Comparison of ENCODE assay signal across 24 mouse cellular contexts in the genomic region with DNA sequence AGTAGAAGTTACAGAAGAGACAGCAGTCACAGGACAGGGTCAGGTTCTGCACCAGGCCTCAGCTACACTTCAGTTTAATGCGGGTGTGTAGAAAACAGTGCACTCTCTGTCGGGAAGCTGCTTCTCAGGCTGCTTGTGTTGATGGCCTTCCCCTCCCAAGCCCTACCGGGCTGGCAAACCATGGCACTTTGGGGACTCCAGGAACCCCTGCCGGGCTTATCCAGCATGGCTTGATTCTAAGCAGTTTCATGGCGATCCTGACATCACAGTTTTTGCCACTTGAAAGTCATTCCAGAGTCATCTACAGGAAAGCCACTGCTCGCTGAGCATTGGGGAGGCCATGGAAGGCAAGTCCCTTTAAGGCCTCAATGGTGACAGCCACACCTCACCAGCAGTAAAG.
"Had no signal": no experiment of that assay in that cellular context is flagged by ENCODE, and none has a peak within 500 bp of the region (broad histone marks: within the 10 kb centered on the region; RNA-seq: fewer than 3 reads in every experiment).

No protein-coding gene starts in this region.

- H3K27me3 ChIP-seq: hindbrain, embryonic 13.5 days; intestine, embryonic 15.5 days; limb, embryonic 13.5 days; limb, embryonic 15.5 days; liver, embryonic 12.5 days had no signal

- H3K4me3 ChIP-seq: gastrocnemius, adult 2 months; heart, adult 2 months; hindbrain, embryonic 13.5 days; intestine, embryonic 15.5 days; left cerebral cortex, adult 2 months; limb, embryonic 13.5 days; limb, embryonic 15.5 days; liver, embryonic 12.5 days had no signal

- H3K27ac ChIP-seq: gastrocnemius, adult 2 months; heart, adult 2 months; hindbrain, embryonic 13.5 days; intestine, embryonic 15.5 days; left cerebral cortex, adult 2 months; limb, embryonic 13.5 days; limb, embryonic 15.5 days; liver, embryonic 12.5 days; liver, embryonic 14.5 days had no signal

- H3K9me3 ChIP-seq: hindbrain, embryonic 13.5 days; intestine, embryonic 15.5 days; limb, embryonic 13.5 days; limb, embryonic 15.5 days had no signal

- H3K4me1 ChIP-seq: hindbrain, embryonic 13.5 days; intestine, embryonic 15.5 days; limb, embryonic 13.5 days had no signal

- ATAC-seq: hindbrain, embryonic 16.5 days; inflammation-experienced regulatory T-cells, adult 6 months; intestine, embryonic 15.5 days; intestine, postnatal 0 days; liver, embryonic 12.5 days had no signal

- DNase-seq: gastrocnemius, adult 2 months; gastrocnemius, postnatal 10 days; gastrocnemius, postnatal 25 days; heart, adult 2 months; heart, postnatal 10 days; heart, postnatal 4 days; kidney, adult 18-20 months; kidney, adult 8-10 months; kidney, postnatal 10 days; kidney, postnatal 25 days; kidney, postnatal 4 days; layer of hippocampus, adult 9-11 months; lung, adult 18-20 months had no signal

- H3K9ac ChIP-seq: hindbrain, embryonic 13.5 days; intestine, embryonic 15.5 days; limb, embryonic 13.5 days; limb, embryonic 15.5 days; liver, embryonic 12.5 days; liver, embryonic 14.5 days had no signal

- H3K4me2 ChIP-seq: heart, embryonic 11.5 days; hindbrain, embryonic 13.5 days; intestine, embryonic 15.5 days; limb, embryonic 13.5 days; limb, embryonic 15.5 days; liver, embryonic 12.5 days had no signal
